Mouse (Mus musculus): ENCODE data around the gene Gm4969. TPM values are rescaled to one million over a fixed set of nuclear protein-coding genes. Genes with fewer than 3 reads are reported as not detected.

Gene Gm4969
- polyA plus RNA-seq, 1 experiment, result 1.4 TPM

DNA sequence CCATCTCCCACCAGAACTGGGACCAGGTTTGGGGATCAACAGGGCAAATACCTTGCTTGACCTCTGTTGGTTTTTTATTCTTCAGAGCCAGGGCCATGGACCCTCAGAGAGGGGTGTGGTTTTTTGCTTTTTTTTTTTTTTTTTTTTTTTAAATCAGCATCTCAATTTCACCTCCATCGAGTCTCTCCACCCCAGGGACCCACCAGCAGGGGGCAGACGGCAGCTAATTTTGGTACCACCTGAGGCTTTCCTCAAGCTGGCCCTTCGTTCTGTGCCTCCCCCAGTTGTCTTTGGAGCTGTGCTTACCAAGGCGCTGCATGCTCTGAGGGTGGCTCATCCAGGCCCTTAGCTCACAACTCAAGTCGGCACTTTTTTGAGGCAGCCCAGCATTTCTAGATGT, 19.2 kb upstream of the Gm4969 start:
- DNase-seq (ENCODE audit: extremely low spot score in 1 of 2, low spot score in 1 of 2), result peak in 1 of 2 experiments; percentile 79

DNA sequence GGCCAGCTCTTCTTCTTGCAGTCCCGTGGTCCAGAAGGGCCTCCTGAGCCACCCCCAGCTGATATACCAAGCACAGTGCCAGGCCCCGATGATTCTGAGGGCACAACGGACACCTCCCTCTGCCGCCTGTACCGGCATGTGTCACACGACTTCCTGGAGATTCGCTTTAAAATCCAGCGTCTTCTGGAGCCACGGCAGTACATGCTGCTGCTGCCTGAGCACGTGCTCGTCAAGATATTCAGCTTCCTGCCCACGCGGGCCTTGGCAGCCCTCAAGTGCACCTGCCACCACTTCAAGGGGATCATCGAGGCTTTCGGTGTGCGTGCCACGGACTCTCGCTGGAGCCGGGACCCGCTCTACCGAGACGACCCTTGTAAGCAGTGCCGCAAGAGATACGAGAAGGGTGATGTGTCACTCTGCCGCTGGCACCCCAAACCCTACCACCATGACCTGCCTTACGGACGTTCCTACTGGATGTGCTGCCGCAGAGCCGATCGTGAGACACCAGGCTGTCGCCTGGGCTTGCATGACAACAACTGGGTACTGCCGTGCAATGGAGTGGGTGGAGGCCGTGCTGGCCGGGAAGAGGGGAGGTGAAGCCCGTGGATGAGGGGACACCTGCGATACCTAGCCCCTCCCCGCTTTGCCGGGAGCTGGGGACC, 18.6 kb upstream of the Gm4969 start:
- DNase-seq (ENCODE audit: extremely low spot score in 1 of 2, low spot score in 1 of 2), result peak; percentile 60 to 66

DNA sequence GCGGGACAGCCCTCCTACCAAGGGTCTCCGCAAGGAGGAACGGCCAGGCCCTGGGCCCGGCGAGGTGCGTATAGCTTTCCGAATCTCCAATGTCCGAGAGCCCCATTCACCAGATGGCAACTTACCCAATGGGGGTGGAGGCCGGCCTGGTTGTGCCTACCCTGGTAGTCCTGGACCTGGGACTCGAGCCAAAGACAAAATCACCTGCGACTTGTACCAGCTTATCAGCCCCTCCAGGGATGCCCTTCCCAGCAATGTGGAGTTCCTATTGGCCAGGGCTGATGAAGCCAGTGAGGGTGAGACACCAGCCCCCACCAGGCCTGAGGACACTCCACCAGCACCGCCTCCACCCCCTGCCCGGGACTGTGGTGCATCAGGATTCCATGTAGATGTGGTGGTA, 18.0 kb upstream of the Gm4969 start:
- DNase-seq (ENCODE audit: extremely low spot score in 1 of 2, low spot score in 1 of 2), result no peak

DNA sequence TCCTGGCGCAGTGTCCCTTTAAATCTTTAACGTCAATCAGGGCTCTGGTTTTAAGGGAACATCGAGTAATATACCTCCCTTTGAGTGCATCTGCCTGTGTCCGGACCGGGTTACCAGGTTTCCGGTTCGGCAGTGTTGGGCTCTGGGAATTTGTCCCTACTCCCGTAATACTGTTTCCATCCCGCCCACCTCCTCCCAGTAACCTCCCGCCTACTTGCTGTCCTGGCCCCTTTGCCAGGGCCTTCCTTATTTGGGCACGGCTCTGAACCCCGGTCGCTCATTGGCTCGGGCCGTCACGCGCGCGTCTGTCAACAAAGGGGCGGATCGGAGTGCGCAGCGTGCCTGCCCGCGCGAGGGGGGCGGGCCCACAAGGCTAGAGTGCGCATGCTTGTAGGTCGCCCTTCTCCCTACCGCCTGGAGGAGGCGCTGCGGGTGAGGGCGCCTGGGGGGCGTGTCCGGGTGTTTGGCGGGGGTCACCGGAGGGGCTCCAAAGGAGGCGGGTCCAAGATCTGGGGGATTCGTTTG, 13.2 kb upstream of the Gm4969 start:
- peak; percentile 96 to 97 for DNase-seq (ENCODE audit: extremely low spot score in 1 of 2, low spot score in 1 of 2)

DNA sequence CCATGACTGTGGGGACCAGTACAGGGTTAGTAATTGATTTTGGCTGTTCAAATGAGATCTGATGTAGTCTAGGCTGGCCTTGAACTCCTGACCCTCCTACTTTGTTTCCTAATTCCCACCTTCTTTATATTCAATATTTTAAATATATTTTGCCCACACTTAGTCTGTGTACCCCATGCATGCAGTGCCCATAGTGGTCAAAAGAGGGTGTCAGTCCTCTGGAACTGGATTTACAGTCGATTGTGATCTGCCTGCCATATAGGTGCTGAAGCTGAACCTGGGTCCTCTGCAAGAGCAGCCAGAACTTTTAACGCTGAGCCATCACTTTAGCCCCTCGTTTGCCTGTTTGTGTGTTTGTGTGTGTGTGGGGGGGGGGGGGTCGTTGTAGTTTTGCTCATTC, 12.5 kb upstream of the Gm4969 start:
- no peak for DNase-seq (ENCODE audit: extremely low spot score in 1 of 2, low spot score in 1 of 2)

DNA sequence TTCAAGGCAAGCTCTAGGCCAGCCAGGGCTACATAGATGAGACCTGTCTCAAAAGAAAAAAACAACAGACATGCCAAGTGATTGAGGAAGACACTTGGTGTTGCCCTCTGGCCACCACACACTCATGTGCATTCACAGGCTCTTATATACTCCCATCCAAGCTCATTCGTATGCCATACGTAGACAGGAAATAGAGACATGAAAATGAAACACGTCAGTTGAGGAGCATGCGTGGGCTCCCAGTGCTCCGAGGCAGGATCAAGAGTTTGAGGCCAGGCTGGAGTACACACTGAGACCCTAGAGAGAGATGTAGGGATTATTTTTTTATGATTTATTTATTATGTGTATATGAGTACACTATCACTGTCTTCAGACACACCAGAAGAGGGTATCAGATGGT, 11.2 kb upstream of the Gm4969 start:
- no peak for DNase-seq (ENCODE audit: extremely low spot score in 1 of 2, low spot score in 1 of 2)

DNA sequence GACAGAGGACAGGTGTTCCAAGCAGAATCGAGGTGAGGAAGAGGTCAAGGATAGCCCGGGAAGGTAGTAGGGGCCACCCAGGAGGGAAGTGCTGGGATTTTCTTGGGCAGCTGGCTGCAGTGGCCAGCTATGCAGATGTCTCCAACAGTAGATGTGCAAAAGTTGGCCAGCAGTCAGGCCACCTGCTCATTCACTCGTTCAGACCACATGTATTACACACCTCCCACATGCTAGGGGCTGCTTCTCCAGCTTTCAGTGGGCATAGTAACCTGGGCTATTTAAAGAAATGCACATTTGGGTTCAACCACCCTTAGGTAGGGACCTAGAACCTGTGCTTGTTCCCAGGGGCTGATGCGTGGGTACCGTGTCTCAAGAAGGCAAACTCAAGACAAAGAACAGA, 9.6 kb upstream of the Gm4969 start:
- DNase-seq (ENCODE audit: extremely low spot score in 1 of 2, low spot score in 1 of 2), result no peak

DNA sequence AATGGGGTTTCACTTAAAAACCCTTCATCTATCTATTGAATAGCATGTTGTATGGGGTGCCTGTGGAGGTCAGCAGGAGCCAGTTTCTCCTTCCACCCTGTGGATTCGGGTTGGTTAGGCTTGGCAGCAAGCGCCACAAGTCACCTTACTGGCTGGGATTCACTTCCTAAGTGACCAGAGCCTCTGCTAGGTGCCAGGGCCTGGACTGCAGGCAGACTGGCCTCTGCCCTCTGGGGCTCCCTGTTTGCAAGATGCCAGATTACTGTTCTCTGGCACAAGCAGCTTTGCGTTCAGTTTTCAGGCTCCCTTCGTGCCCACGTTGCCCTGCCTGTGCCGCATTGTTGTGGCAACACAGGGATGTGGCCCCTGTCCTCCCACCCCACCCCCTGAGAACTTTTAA, 6.5 kb upstream of the Gm4969 start:
- no peak for DNase-seq (ENCODE audit: extremely low spot score in 1 of 2, low spot score in 1 of 2)

DNA sequence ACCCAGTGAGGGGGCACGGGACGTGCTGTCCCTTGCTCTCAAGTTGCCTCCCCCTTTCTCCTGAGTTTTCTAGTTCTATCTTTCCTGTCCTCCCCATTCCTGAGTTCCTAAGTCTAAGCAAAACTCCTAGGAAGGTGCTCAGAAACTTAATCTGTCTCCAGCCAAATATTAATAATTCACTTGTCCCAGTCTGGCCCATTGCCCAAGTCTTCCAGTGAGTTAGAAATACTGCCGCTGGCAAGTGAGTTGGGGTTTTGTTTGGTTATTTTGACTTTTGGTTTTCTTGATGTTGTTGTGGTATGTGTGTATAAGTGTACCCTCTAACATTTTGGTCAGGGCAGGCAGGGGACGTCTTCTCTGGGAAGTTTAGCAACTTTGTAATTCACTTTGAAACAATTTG, 3.5 kb upstream of the Gm4969 start:
- DNase-seq (ENCODE audit: extremely low spot score in 1 of 2, low spot score in 1 of 2), result no peak

DNA sequence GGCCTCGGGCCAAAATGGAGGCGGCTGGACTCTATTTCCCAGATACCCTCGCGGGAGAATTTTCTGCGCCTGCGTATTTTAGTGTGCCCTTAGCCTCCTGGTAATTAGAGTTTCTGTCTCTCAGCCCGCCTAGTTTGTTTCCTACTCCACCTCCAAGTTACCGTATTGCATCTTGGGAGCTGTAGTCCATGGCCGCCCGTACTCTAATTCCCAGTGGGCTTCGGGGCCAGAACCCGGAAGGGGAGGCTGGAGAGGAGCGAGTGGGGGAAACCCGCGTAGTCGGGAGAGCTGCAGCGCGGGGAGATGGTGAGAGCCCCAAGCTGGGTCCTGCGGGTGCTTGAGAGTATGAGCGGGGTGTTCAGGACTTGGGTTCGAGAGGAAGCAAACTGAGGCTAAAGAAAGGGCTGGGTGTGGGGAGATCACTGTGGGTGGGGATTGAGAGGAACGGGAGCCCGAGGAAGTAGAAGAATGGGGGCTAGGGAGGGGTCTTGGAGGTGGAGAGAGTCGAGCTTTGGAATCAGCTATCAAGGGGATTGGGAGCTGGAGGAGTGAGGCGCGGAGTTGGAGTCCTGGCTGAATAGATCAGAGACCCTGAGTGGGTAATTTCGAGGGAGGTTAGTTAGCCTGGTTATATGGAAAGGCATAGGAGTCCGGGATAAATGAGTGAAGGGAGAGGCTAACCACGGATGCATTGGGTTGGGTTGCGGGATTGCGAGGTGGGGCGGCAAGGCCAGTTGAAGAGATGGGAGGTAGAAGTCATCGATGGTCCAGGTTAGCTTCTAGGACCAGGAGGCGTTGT, 1.7 kb upstream of the Gm4969 start, which contains the start of gene Fbxo46:
Gene Fbxo46, plus strand, starts transcription at position 229 of the 799 bp plus-strand sequence.
- peak; percentile 96 to 97 for DNase-seq (ENCODE audit: extremely low spot score in 1 of 2, low spot score in 1 of 2)

DNA sequence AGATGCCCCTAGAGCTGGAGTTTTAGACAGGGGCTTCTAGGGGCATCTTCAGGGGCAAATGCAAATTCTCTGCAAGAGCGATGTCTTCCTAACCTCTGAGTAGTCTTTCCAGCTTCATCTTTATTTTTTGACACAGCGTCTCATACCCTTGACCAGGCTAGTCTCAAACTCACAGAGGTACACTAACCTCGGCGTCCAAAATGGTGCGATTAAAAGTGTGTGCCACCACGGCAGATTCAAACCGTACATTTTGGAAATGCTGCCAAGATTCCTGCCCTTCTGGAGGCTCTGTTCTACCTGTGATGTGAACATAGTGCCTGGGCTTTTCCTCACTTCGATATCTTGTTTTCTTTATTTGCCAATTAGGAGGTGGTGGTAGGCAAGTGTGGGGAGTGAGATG, 915 bp upstream of the Gm4969 start:
- no peak for DNase-seq (ENCODE audit: extremely low spot score in 1 of 2, low spot score in 1 of 2)

DNA sequence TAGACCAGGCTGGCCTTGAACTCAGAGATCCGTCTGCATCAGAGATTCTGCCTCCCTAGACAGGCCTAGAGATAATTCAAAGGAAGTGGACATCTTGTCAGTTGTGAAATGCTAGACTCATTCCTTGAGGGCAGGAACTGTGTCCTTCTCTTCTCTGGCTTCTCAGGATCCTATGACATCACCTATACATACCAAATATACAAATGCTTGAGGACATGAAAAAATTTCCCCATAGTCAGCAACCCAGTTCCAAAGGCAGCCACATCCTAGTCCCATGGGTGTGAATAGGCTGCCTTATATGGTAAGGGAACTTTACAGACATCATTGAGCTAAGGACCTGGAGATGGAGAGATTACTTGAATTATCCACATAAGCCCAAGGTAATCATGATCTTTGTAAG, 8.6 kb downstream of the Gm4969 start:
- DNase-seq (ENCODE audit: extremely low spot score in 1 of 2, low spot score in 1 of 2), result no peak

DNA sequence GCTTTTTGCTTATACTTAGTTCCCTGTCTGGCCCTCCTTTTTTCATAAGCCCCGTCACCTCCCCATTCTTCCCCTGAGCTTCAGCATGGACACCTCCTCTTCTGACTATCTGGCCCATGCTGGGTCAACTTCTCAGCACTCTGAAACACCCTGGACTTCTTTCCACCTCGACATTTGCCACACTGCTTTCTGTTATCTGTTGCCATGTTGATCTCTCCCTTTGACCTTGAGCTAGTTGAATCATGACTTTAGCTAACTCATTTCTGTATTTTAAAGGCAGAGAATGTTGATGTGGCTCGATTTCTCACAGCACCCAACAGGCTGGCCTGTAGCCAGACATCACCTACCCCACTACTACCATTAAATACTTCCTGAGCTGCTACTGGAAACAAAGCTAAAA, 10.7 kb downstream of the Gm4969 start:
- no peak for DNase-seq (ENCODE audit: extremely low spot score in 1 of 2, low spot score in 1 of 2)

DNA sequence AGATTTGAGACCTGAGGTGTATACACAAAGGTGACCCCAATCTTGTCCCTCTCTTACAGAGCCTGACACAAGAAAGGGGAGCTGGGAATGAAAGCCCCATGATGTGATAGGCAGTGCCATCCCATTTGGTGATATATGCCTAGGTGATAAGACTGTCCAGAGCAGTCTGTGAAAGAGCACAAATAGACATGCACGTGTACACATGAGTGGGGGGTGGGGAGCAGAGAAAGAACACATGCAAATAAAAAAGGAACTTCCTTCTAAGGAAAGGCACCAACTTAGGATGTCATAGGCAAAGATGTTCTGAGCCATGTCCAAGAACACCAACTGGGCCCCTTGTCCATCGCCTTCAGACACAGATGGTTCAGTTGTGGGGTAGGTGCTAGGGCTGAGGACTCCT, 13.7 kb downstream of the Gm4969 start:
- no peak for DNase-seq (ENCODE audit: extremely low spot score in 1 of 2, low spot score in 1 of 2)

DNA sequence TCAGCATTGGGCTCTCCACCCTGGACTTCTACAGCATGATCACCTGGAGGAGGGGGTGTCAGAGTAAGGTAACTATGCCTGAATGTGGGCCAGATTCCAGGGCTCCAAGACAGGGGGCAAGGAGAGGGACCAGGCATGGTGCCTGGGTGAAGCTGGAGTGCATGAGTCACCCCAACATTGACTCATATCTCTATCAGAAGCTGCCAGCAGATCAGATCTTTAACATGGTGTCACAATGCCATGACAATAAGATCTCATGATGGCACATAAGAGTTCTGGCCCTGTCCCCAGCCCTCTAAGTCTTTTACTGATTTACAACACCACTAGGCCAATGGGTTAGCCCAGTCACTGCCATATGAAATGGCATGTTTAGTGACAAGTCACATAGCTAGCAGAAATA, 14.4 kb downstream of the Gm4969 start:
- no peak for DNase-seq (ENCODE audit: extremely low spot score in 1 of 2, low spot score in 1 of 2)

DNA sequence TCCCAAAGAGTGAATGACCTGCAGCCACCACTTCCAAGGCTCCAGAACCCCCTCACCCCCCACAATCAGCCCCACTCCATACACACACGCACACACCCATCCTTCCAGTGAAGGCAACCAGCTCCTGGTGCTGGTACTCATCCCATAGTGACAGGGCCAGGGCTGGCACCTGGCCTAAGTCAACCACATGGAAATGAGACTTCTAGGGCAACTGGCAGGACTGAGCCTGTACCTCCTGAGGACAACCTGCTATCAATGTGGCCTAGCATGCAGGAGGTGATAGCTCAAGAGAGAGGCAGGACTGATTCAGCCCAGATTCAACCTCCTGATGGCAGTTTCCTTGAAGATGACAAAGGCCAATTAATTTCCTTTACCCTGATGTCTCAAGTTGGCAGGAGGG, 17.9 kb downstream of the Gm4969 start:
- no peak for DNase-seq (ENCODE audit: extremely low spot score in 1 of 2, low spot score in 1 of 2)

DNA sequence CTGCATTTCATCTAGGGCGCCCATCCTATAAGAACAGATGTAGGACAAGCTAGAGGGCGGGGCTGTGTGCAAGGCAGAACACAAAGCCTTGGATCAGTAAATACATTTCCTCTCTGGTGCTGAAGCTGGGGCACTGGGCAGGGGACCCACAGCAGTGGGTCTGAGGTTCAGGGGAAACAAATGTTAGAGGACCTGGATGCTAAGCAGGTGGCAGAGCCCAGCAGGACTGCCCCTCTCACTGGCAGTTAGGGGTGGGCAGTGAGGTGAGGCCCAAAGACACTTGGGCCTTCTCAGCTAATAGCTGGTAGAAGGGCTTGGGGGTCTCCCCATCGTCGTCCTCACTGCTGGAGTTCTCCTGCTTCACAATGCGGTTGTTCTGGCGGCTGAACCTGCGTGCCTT, 19.4 kb downstream of the Gm4969 start:
- DNase-seq (ENCODE audit: extremely low spot score in 1 of 2, low spot score in 1 of 2), result no peak

DNA sequence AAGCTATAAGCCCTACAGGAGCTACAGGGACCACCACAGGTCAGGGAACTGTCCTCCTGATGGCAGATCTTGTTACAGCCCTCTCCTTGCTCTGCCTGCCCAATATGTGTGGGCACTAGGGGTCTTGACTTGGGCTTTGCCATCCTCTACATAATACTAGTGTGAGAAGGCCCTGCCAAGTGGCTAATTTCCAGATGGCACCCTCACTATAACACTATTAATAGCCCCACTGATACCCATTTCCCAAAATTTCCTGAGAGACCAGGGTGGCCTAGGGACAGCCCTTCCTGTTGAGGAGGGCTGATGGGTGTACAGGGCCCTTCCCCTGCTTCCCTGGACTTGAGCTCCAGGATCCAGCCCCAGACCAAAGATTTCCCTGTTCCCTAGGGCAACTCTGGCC, 20.3 kb downstream of the Gm4969 start:
- no peak for DNase-seq (ENCODE audit: extremely low spot score in 1 of 2, low spot score in 1 of 2)

DNA sequence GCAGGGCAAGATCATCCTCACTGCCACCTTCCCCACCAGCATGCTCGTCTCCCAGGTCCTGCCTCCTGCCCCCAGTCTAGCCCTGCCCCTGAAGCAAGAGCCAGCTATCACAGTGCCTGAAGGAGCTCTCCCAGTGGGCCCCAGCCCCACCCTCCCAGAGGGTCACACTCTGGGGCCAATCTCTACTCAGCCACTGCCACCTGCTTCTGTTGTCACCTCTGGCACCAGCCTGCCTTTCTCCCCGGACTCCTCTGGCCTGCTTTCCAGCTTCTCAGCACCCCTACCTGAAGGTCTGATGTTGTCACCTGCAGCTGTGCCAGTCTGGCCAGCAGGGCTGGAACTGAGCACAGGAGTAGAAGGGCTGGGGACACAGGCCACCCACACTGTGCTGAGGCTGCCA, 21.0 kb downstream of the Gm4969 start:
- no peak for DNase-seq (ENCODE audit: extremely low spot score in 1 of 2, low spot score in 1 of 2)

DNA sequence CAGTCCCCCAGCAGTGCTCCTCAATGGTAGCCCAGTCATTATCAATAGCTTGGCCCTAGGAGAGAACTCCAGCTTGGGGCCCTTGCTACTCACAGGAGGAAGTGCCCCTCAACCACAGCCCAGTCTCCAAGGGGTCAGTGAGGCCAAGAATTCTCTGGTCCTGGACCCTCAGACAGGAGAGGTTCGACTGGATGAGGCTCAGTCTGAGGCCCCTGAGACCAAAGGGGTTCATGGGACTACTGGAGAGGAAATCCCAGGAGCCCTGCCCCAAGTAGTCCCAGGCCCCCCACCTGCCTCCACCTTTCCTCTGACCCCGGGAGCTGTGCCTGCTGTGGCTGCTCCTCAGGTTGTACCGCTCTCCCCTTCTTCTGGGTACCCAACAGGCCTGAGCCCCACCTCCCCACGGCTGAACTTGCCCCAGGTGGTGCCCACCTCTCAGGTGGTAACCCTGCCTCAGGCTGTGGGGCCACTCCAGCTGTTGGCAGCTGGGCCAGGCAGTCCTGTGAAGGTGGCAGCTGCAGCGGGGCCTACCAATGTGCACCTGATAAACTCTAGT, 21.7 kb downstream of the Gm4969 start:
- DNase-seq (ENCODE audit: extremely low spot score in 1 of 2, low spot score in 1 of 2), result no peak

DNA sequence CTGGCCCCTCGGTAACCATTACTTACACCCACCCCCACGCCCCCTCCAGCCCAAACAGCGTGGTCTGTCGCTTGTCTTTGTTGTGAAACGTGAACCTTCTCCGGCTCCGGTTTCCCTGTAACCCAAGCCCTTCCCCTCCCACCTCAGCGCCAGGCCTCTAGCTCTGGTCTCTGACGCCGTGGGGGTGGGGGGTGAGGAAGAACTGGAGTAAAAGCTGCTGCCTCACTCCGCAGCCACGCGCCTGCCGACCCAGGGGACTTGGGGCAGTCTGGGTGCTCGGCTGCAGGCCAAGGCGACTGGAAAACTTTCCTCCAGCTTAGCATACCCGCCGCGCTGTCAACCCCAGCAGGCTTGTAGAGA, 22.4 kb downstream of the Gm4969 start:
- DNase-seq (ENCODE audit: extremely low spot score in 1 of 2, low spot score in 1 of 2), result no peak
